Mouse (Mus musculus) erythroblast, embryonic 14.5 days (primary cell): Measurements from ENCODE around the gene Bfsp1. TPM values are rescaled to one million over a fixed set of nuclear protein-coding genes. Genes with fewer than 3 reads are reported as not detected.

Experiments used
- H3K27me3 ChIP-seq: 2 replicates; pipeline ENCODE4 v1.6.1; 2012; ENCODE audit warnings: inconsistent platforms; ENCODE audit not compliant: control insufficient read depth
- H3K36me3 ChIP-seq: 2 replicates; pipeline ENCODE4 v1.6.1; 2012; ENCODE audit warnings: mild to moderate bottlenecking, inconsistent platforms; ENCODE audit not compliant: control insufficient read depth
- H3K4me1 ChIP-seq: 2 replicates; pipeline ENCODE4 v1.6.1; 2012; ENCODE audit warnings: inconsistent platforms; ENCODE audit not compliant: control insufficient read depth
- H3K4me3 ChIP-seq: replicated peaks from 2 replicates; pipeline ENCODE3; 2012; ENCODE audit warnings: moderate library complexity, mild to moderate bottlenecking, inconsistent platforms
- H3K9me3 ChIP-seq: 2 replicates; pipeline ENCODE4 v1.6.1; 2012; ENCODE audit warnings: low read length, inconsistent platforms, mixed read lengths; ENCODE audit not compliant: control insufficient read depth
- GATA1 ChIP-seq: IDR thresholded peaks from 2 replicates; pipeline ENCODE4 v1.6.1; 2012; ENCODE audit warnings: low read length, inconsistent platforms, mixed read lengths
- TAL1 ChIP-seq: IDR thresholded peaks from 3 replicates; pipeline ENCODE4 v1.6.1; 2012; ENCODE audit warnings: low read length, inconsistent platforms, mixed read lengths
- polyA plus RNA-seq: library from polyadenylated mRNA; stranded (reverse); fragments of >175 nt; gene quantifications from 2 replicates; pipeline ENCODE4 v1.2.3, GENCODE M21; 2012

The Bfsp1 gene
- polyA plus RNA-seq, 1 experiment, result not detected

DNA sequence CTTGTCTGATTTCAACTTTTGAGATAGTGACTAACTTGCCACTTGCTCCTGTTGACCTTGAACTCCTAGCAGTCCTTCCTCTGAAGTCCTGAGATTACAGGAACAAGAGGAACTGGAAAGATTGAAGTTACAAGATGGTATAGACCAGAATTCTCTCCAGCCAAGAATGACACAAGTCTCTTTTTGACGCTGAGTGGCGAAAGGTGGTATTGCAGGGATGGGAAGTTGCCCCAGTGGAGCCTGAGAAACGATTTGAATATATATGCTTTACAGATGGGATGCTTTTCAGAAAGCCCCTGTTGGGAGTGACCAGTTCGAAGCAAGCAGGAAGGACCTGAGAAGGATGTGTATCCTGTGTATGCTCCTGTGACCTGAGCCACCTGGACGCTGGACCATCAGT, 54.2 kb downstream of the Bfsp1 start:
- TF ChIP-seq GATA1 (no peak), TAL1 (no peak)
- Histone ChIP-seq H3K36me3 (no peaks in the 10 kb centered on the region), H3K27me3 (no peaks in the 10 kb centered on the region), H3K4me3 (no peak overlapping the region), H3K9me3 (no peaks in the 10 kb centered on the region), H3K4me1 (no peaks in the 10 kb centered on the region)

- H3K4me1 ChIP-seq, result no peaks in the 10 kb centered on the region
- no peaks in the 10 kb centered on the region for H3K9me3 ChIP-seq
- H3K4me3 ChIP-seq, result no peak overlapping the region
- H3K36me3 ChIP-seq, result no peaks in the 10 kb centered on the region
- no peaks in the 10 kb centered on the region for H3K27me3 ChIP-seq
- TF ChIP-seq TAL1 (no peak), GATA1 (no peak)
These were observed 55.9 kb downstream of the Bfsp1 start for GRCm38 (mm10) chr2:143806924-143807664.

DNA sequence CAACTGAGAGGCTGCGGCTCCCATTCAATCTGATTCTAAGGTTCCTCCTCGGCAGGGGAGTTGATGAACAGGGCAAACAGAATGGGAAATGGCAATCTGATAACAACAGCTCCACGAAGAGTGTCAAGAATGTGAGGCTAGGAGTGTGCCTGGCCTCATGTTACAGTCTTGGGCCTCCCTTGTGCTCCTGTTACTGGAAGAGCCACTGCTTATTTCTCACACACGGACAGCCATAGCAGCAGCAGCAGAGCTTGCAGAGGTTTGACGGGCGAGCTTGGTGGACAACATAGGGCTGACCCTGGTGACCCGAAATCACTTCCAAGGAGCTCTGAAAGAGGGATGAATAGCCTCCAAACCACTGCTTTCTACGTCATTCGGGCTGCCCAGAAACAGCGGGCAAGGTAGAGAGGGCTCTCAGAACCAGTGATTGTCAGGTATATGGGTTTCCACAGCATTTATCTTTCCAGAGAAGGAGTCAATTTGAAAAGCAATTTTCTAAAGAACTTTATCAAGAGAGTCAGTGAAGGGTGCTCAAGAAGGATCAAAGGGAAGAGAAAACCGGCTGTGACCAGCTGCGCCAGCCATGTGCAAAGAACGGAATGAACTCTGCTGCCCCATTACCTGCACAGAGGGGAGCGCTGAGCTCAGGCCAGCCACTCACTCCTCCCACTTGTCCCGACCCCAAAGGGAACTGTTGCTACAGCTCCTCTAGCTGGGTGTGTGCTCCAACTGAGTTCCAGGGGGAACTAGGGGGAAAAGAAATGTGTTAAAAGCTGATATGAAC, 56.6 kb downstream of the Bfsp1 start:
- Histone ChIP-seq H3K9me3 (no peaks in the 10 kb centered on the region), H3K27me3 (no peaks in the 10 kb centered on the region), H3K36me3 (no peaks in the 10 kb centered on the region), H3K4me3 (no peak overlapping the region), H3K4me1 (no peaks in the 10 kb centered on the region)
- no peak for TF ChIP-seq TAL1
- no peak for TF ChIP-seq GATA1

GRCm38 (mm10) chr2:143801097-143801496, 61.9 kb downstream of the Bfsp1 start:
- Histone ChIP-seq H3K9me3 (no peaks in the 10 kb centered on the region), H3K4me1 (no peaks in the 10 kb centered on the region), H3K36me3 (no peaks in the 10 kb centered on the region), H3K4me3 (no peak overlapping the region), H3K27me3 (no peaks in the 10 kb centered on the region)
- no peak for TF ChIP-seq TAL1
- no peak for TF ChIP-seq GATA1

GRCm38 (mm10) chr2:143796335-143797013, 66.5 kb downstream of the Bfsp1 start:
- Histone ChIP-seq H3K27me3 (no peaks in the 10 kb centered on the region), H3K36me3 (no peaks in the 10 kb centered on the region), H3K4me1 (no peaks in the 10 kb centered on the region), H3K9me3 (no peaks in the 10 kb centered on the region), H3K4me3 (no peak overlapping the region)
- TF ChIP-seq GATA1, result no peak
- TF ChIP-seq TAL1, result no peak

- TF ChIP-seq GATA1, result no peak
- TF ChIP-seq TAL1, result no peak
- Histone ChIP-seq H3K4me3 (no peak overlapping the region), H3K9me3 (no peaks in the 10 kb centered on the region), H3K36me3 (no peaks in the 10 kb centered on the region), H3K4me1 (no peaks in the 10 kb centered on the region), H3K27me3 (no peaks in the 10 kb centered on the region)
These were observed 67.1 kb downstream of the Bfsp1 start for GRCm38 (mm10) chr2:143795858-143796257.

DNA sequence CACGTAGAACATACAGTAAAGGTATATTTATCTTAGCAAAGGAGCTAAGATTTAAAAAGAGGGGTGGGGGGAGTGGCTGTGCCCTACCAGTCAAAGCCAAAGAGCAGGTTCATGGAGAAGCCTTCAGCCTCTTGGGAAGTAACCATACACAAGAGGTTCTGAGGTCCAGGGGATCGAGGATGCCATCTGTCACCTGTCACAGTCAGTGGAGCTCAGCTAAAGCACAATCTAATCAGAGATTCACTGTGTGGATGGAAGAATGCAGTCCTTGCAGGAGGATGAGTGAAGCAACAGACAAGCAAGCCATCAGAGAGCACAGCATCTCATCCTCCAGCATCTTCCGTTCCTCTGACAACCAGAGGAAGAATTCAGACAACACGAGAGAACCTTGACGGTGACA, 73.1 kb downstream of the Bfsp1 start:
- H3K4me3 ChIP-seq, result no peak overlapping the region
- no peaks in the 10 kb centered on the region for H3K27me3 ChIP-seq
- no peaks in the 10 kb centered on the region for H3K36me3 ChIP-seq
- no peaks in the 10 kb centered on the region for H3K4me1 ChIP-seq
- no peak for TF ChIP-seq TAL1
- TF ChIP-seq GATA1, result no peak
- no peaks in the 10 kb centered on the region for H3K9me3 ChIP-seq

DNA sequence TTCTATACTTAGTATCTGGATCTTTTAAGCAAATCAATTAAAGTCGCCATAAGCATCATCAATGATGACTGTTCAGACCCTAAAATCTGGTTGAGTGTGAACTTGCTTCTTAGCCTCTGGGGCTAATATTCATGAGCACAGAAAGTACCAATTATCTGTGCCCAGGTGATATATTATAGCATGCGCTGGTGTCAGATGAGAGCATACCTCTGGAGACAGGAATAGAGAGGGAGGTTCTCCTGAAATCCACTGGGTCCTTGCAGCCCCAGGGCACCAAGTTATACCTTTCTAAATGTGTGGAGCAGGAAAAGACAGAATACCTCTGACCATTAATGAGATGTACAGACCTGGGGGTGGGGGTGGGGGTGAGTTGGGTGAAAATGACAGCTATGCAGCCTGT, 82.7 kb downstream of the Bfsp1 start:
- no peaks in the 10 kb centered on the region for H3K9me3 ChIP-seq
- no peaks in the 10 kb centered on the region for H3K27me3 ChIP-seq
- no peak overlapping the region for H3K4me3 ChIP-seq
- no peaks in the 10 kb centered on the region for H3K36me3 ChIP-seq
- H3K4me1 ChIP-seq, result no peaks in the 10 kb centered on the region
- no peak for TF ChIP-seq TAL1
- TF ChIP-seq GATA1, result no peak

Other genes with a start within 250 kb of the Bfsp1 start
- 0.84 and 1.3 TPM in 2 replicates for gene Dstn, start 52.1 kb upstream of the Bfsp1 start, polyA plus RNA-seq
- gene Rrbp1, start 148.1 kb upstream of the Bfsp1 start, polyA plus RNA-seq, result 4.5 and 4.6 TPM in 2 replicates
- gene Banf2, start 169.9 kb upstream of the Bfsp1 start, polyA plus RNA-seq, result not detected in 2 replicates